Mouse (Mus musculus): ENCODE data around the gene Rsph3b. TPM values are rescaled to one million over a fixed set of nuclear protein-coding genes. Genes with fewer than 3 reads are reported as not detected.
"Not testable (repeated sequence)": the region's sequence is repeated elsewhere in the genome, so short reads cannot be mapped to it uniquely, and the experiment has no call there.

The Rsph3b gene
- polyA plus RNA-seq, 2 experiments, result 21.0 to 42.5 TPM

GRCm38 (mm10) chr17:6942560-6942959, 5.9 kb downstream of the Rsph3b start:
- no CpG with 5 or more reads among the region's 4 CpGs for WGBS
- H3K4me1 ChIP-seq (ENCODE audit: control insufficient read depth, insufficient read depth, low read length); H3K9me3 ChIP-seq (ENCODE audit: control insufficient read depth, low read length); H3K27ac ChIP-seq (replicated peaks; ENCODE audit: low read depth, low read length); H3K27me3 ChIP-seq (ENCODE audit: control insufficient read depth, insufficient read depth, low read length); H3K9ac ChIP-seq (ENCODE audit: low read depth, low read length, severe bottlenecking); DNase-seq (ENCODE audit: low spot score); H3K36me3 ChIP-seq (ENCODE audit: control insufficient read depth, insufficient read depth, low read length); H3K4me3 ChIP-seq (replicated peaks; ENCODE audit: low read length); ATAC-seq (ENCODE audit: low FRiP score, low read depth); H3K4me2 ChIP-seq (replicated peaks; ENCODE audit: low read depth, low read length, severe bottlenecking): not testable (repeated sequence)

DNA sequence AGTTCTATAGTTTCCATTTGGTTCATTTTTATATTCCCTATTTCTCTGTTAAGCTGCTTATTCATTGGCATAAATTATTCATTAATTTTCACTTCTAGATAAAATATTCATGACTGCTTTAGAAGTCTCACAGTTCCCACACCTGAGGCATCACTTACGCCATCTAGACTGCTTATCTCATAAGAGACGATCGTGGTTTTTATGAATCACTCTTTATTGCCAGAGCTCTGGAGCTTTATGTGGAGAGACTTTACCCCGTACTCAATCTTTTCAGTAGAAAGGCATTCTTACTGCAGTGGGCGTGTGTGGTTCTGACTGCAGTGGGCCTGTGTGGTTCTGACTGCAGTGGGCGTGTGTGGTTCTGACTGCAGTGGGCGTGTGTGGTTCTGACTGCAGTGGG, 16.9 kb downstream of the Rsph3b start:
- DNase-seq (ENCODE audit: low spot score); H3K27me3 ChIP-seq (ENCODE audit: control insufficient read depth, insufficient read depth, low read length); H3K4me1 ChIP-seq (ENCODE audit: control insufficient read depth, insufficient read depth, low read length); H3K9ac ChIP-seq (ENCODE audit: low read depth, low read length, severe bottlenecking); H3K4me3 ChIP-seq (replicated peaks; ENCODE audit: low read length); H3K9me3 ChIP-seq (ENCODE audit: control insufficient read depth, low read length); H3K27ac ChIP-seq (replicated peaks; ENCODE audit: low read depth, low read length); H3K36me3 ChIP-seq (ENCODE audit: control insufficient read depth, insufficient read depth, low read length); ATAC-seq (ENCODE audit: low FRiP score, low read depth); H3K4me2 ChIP-seq (replicated peaks; ENCODE audit: low read depth, low read length, severe bottlenecking): not testable (repeated sequence)
- WGBS, result 89% methylated on average over 6 of the region's 7 CpGs

DNA sequence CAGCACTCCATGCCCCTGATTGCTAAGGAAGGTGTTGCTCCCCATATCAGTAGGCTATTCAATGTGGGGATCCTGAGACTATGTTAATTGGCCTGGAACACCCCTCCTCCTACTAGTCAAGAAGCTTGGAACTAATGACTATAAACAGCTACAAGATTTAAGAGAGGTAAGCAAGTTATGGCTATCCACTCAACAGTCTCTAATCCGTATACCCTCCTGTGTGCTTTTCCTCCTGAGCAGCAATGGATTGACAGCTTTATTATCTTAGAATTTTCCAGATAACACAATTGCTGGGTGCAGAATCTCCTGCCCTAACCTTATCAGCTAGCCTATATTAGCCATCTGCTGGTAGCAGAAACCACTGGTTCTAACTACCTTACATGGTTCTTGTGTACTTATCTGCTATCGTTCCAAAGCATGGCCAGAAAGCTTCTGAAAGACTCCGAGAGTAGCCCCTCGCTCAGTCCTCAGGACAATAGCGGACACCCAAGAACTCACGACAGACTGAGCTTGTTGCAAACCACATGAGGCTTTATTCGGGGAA, 28.1 kb downstream of the Rsph3b start:
- H3K4me3 ChIP-seq (replicated peaks; ENCODE audit: low read length); H3K27ac ChIP-seq (replicated peaks; ENCODE audit: low read depth, low read length); DNase-seq (ENCODE audit: low spot score); H3K9me3 ChIP-seq (ENCODE audit: control insufficient read depth, low read length); H3K27me3 ChIP-seq (ENCODE audit: control insufficient read depth, insufficient read depth, low read length); H3K4me1 ChIP-seq (ENCODE audit: control insufficient read depth, insufficient read depth, low read length); ATAC-seq (ENCODE audit: low FRiP score, low read depth); H3K4me2 ChIP-seq (replicated peaks; ENCODE audit: low read depth, low read length, severe bottlenecking); H3K9ac ChIP-seq (ENCODE audit: low read depth, low read length, severe bottlenecking); H3K36me3 ChIP-seq (ENCODE audit: control insufficient read depth, insufficient read depth, low read length): not testable (repeated sequence)
- WGBS, result 90% methylated on average over 7 of the region's 7 CpGs

DNA sequence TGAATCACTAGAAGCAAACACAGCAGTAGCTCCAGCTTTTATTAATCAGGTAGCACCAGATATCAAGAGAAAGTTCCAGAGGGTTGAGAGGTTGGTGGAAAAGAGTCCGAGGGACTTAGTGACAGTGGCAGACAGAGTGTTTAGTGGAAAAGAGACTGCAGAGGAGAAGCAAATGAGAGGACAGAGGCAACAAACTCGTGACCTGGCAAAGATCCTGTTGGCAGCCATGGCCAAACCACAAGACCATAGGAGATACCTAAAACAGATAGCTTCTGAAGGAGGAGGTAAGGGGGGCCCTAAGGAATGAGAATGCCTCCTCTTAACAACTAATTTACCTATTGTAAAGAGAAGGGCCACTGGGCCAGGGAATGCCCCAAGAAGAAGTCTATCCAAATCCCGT, 29.1 kb downstream of the Rsph3b start:
- not testable (repeated sequence) for H3K36me3 ChIP-seq (ENCODE audit: control insufficient read depth, insufficient read depth, low read length); H3K4me2 ChIP-seq (replicated peaks; ENCODE audit: low read depth, low read length, severe bottlenecking); DNase-seq (ENCODE audit: low spot score); ATAC-seq (ENCODE audit: low FRiP score, low read depth); H3K4me1 ChIP-seq (ENCODE audit: control insufficient read depth, insufficient read depth, low read length); H3K27me3 ChIP-seq (ENCODE audit: control insufficient read depth, insufficient read depth, low read length); H3K9ac ChIP-seq (ENCODE audit: low read depth, low read length, severe bottlenecking); H3K27ac ChIP-seq (replicated peaks; ENCODE audit: low read depth, low read length); H3K4me3 ChIP-seq (replicated peaks; ENCODE audit: low read length); H3K9me3 ChIP-seq (ENCODE audit: control insufficient read depth, low read length)
- WGBS, result 93% methylated on average over 3 of the region's 3 CpGs

- not testable (repeated sequence) for H3K9me3 ChIP-seq (ENCODE audit: control insufficient read depth, low read length); ATAC-seq (ENCODE audit: low FRiP score, low read depth); DNase-seq (ENCODE audit: low spot score); H3K27ac ChIP-seq (replicated peaks; ENCODE audit: low read depth, low read length); H3K27me3 ChIP-seq (ENCODE audit: control insufficient read depth, insufficient read depth, low read length); H3K4me3 ChIP-seq (replicated peaks; ENCODE audit: low read length); H3K36me3 ChIP-seq (ENCODE audit: control insufficient read depth, insufficient read depth, low read length); H3K4me1 ChIP-seq (ENCODE audit: control insufficient read depth, insufficient read depth, low read length); H3K4me2 ChIP-seq (replicated peaks; ENCODE audit: low read depth, low read length, severe bottlenecking); H3K9ac ChIP-seq (ENCODE audit: low read depth, low read length, severe bottlenecking)
- WGBS, result 58% methylated on average over 2 of the region's 4 CpGs
These were observed 33.2 kb downstream of the Rsph3b start for GRCm38 (mm10) chr17:6915282-6915681.

DNA sequence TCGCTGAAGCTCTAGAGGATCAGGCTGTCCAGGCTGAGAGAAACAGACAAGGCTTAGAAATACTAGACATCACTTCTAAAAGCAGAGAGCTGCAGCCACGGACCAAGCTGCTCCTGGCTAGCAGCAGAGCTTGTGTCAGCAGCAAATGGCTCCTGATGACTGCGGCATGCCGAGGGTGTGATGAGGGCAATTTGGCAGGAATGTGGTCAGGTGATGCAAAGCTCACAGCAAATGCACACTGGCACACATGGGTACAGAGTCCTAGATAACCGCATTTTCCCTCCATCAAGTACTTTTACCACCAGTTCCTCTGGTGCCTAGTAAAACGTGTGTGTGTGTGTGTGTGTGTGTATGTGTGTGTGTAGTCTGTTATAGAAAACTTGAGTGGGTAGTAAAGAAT, 34.4 kb downstream of the Rsph3b start:
- WGBS, result 60% methylated on average over 1 of the region's 6 CpGs
- not testable (repeated sequence) for ATAC-seq (ENCODE audit: low FRiP score, low read depth); H3K9me3 ChIP-seq (ENCODE audit: control insufficient read depth, low read length)

GRCm38 (mm10) chr17:6900361-6900760, 48.1 kb downstream of the Rsph3b start:
- not testable (repeated sequence) for H3K4me3 ChIP-seq (replicated peaks; ENCODE audit: low read length); H3K9ac ChIP-seq (ENCODE audit: low read depth, low read length, severe bottlenecking); H3K9me3 ChIP-seq (ENCODE audit: control insufficient read depth, low read length); H3K4me2 ChIP-seq (replicated peaks; ENCODE audit: low read depth, low read length, severe bottlenecking); DNase-seq (ENCODE audit: low spot score); H3K36me3 ChIP-seq (ENCODE audit: control insufficient read depth, insufficient read depth, low read length); ATAC-seq (ENCODE audit: low FRiP score, low read depth); H3K27ac ChIP-seq (replicated peaks; ENCODE audit: low read depth, low read length); H3K27me3 ChIP-seq (ENCODE audit: control insufficient read depth, insufficient read depth, low read length); H3K4me1 ChIP-seq (ENCODE audit: control insufficient read depth, insufficient read depth, low read length)
- WGBS, result 70% methylated on average over 1 of the region's 2 CpGs

More for the DNA sequence above, 34.4 kb downstream of the Rsph3b start:
- not testable (repeated sequence) for DNase-seq (ENCODE audit: low spot score); H3K27ac ChIP-seq (replicated peaks; ENCODE audit: low read depth, low read length); H3K27me3 ChIP-seq (ENCODE audit: control insufficient read depth, insufficient read depth, low read length); H3K4me2 ChIP-seq (replicated peaks; ENCODE audit: low read depth, low read length, severe bottlenecking); H3K4me1 ChIP-seq (ENCODE audit: control insufficient read depth, insufficient read depth, low read length); H3K36me3 ChIP-seq (ENCODE audit: control insufficient read depth, insufficient read depth, low read length); H3K4me3 ChIP-seq (replicated peaks; ENCODE audit: low read length); H3K9ac ChIP-seq (ENCODE audit: low read depth, low read length, severe bottlenecking)

GRCm38 (mm10) chr17:6897996-6898562, 50.4 kb downstream of the Rsph3b start:
- not testable (repeated sequence) for H3K27me3 ChIP-seq (ENCODE audit: control insufficient read depth, insufficient read depth, low read length); H3K9ac ChIP-seq (ENCODE audit: low read depth, low read length, severe bottlenecking); DNase-seq (ENCODE audit: low spot score); ATAC-seq (ENCODE audit: low FRiP score, low read depth); H3K4me2 ChIP-seq (replicated peaks; ENCODE audit: low read depth, low read length, severe bottlenecking); H3K27ac ChIP-seq (replicated peaks; ENCODE audit: low read depth, low read length); H3K4me1 ChIP-seq (ENCODE audit: control insufficient read depth, insufficient read depth, low read length); H3K4me3 ChIP-seq (replicated peaks; ENCODE audit: low read length); H3K36me3 ChIP-seq (ENCODE audit: control insufficient read depth, insufficient read depth, low read length); H3K9me3 ChIP-seq (ENCODE audit: control insufficient read depth, low read length)
- whole genome bisulfite sequencing, result 57% methylated on average over 7 of the region's 7 CpGs
